Mouse (Mus musculus) stomach, embryonic 16.5 days (tissue): ENCODE measurements around the gene Batf3. TPM values are rescaled to one million over a fixed set of nuclear protein-coding genes. Genes with fewer than 3 reads are reported as not detected.

Experiments
- ATAC-seq: fragments of 200-750 bp; cut with Nextera tagmentation; 2 replicates; pipeline ENCODE4 v1.8.0; 2017; ENCODE audit warnings: moderate number of reproducible peaks, moderate TSS enrichment; ENCODE audit not compliant: insufficient read depth, low FRiP score
- H3K27ac ChIP-seq: fragments of 300-500 bp; sonication (generic); 2 replicates; pipeline ENCODE4 v1.5.1; 2014; ENCODE audit warnings: low read length
- H3K27me3 ChIP-seq: fragments of 300-500 bp; sonication (generic); 2 replicates; pipeline ENCODE4 v1.6.1; 2014; ENCODE audit warnings: low read length, control low read depth, mixed read lengths; ENCODE audit not compliant: control insufficient read depth, insufficient read depth
- H3K36me3 ChIP-seq: fragments of 300-500 bp; sonication (generic); 2 replicates; pipeline ENCODE4 v1.6.1; 2014; ENCODE audit warnings: low read length; ENCODE audit not compliant: control insufficient read depth, insufficient read depth
- H3K4me1 ChIP-seq: fragments of 300-500 bp; sonication (generic); 2 replicates; pipeline ENCODE4 v1.6.1; 2014; ENCODE audit warnings: low read length, control low read depth, mixed read lengths; ENCODE audit not compliant: control insufficient read depth, insufficient read depth
- H3K4me2 ChIP-seq: fragments of 300-500 bp; sonication (generic); 2 replicates; pipeline ENCODE4 v1.6.1; 2014; ENCODE audit warnings: low read depth, low read length, mixed read lengths
- H3K4me3 ChIP-seq: fragments of 300-500 bp; sonication (generic); replicated peaks from 2 replicates; pipeline ENCODE4 v1.5.1; 2014; ENCODE audit warnings: mild to moderate bottlenecking, low read length
- H3K9ac ChIP-seq: fragments of 300-500 bp; sonication (generic); 2 replicates; pipeline ENCODE4 v1.6.1; 2014; ENCODE audit warnings: low read length
- H3K9me3 ChIP-seq: fragments of 300-500 bp; sonication (generic); replicated peaks from 2 replicates; pipeline ENCODE4 v1.6.1; 2016; ENCODE audit warnings: low read length, control low read depth; ENCODE audit not compliant: control insufficient read depth
- WGBS: fragments of 180-500 bp; shearing (Covaris S2); extraction: QIAGEN DNeasy Blood & Tissue Kit; methylation state at CpG from one replicate; pipeline ENCODE4 v1.1.7; 2014; 5-methylcytosine and 5-hydroxymethylcytosine counted together
- polyA plus RNA-seq: library from polyadenylated mRNA; unstranded; fragments of >200 nt; fragmentation: Nextera tagmentation; extraction: Ambion mirVana; gene quantifications from 2 replicates; pipeline ENCODE4 v1.2.1, GENCODE M21; 2015

The Batf3 gene
- polyA plus RNA-seq, 1 experiment from 2014 or later, result 8.4 TPM

- Histone ChIP-seq H3K27me3 (no peaks in the 10 kb centered on the region), H3K9ac (no peak overlapping the region), H3K9me3 (no peaks in the 10 kb centered on the region), H3K36me3 (peaks cover 9% of the 10 kb centered on the region; the same call in 1 of the 2 replicates), H3K4me3 (no peak overlapping the region), H3K4me2 (no peak overlapping the region), H3K27ac (no peak overlapping the region), H3K4me1 (no peaks in the 10 kb centered on the region)
- 82% methylated on average over 8 of the region's 8 CpGs for WGBS
- ATAC-seq, result no peak
These were observed 14.4 kb upstream of the Batf3 start for GRCm38 (mm10) chr1:191083230-191083629.

- ATAC-seq, result no peak
- Histone ChIP-seq H3K9me3 (no peaks in the 10 kb centered on the region), H3K9ac (no peak overlapping the region), H3K27me3 (no peaks in the 10 kb centered on the region), H3K36me3 (0 out of 2 replicates have a peak, but pooled peaks cover 8% of the 10 kb centered on the region), H3K4me3 (no peak overlapping the region), H3K27ac (no peak overlapping the region), H3K4me2 (no peak overlapping the region), H3K4me1 (no peaks in the 10 kb centered on the region)
- WGBS, result 64% methylated on average over 5 of the region's 5 CpGs
These were observed 12.6 kb upstream of the Batf3 start for GRCm38 (mm10) chr1:191084951-191085559.

GRCm38 (mm10) chr1:191085597-191085996 is 12.1 kb upstream of the Batf3 start:
- Histone ChIP-seq H3K4me1 (no peaks in the 10 kb centered on the region), H3K9me3 (no peaks in the 10 kb centered on the region), H3K9ac (no peak overlapping the region), H3K27ac (no peak overlapping the region), H3K27me3 (no peaks in the 10 kb centered on the region), H3K4me3 (no peak overlapping the region), H3K36me3 (0 out of 2 replicates have a peak, but pooled peaks cover 8% of the 10 kb centered on the region), H3K4me2 (no peak overlapping the region)
- ATAC-seq, result no peak
- WGBS, result 78% methylated on average over 12 of the region's 12 CpGs

- no peak for ATAC-seq
- Histone ChIP-seq H3K36me3 (0 out of 2 replicates have a peak, but pooled peaks cover 4% of the 10 kb centered on the region), H3K9ac (no peak overlapping the region), H3K4me3 (no peak overlapping the region), H3K4me1 (no peaks in the 10 kb centered on the region), H3K4me2 (no peak overlapping the region), H3K27me3 (no peaks in the 10 kb centered on the region), H3K27ac (no peak overlapping the region), H3K9me3 (no peaks in the 10 kb centered on the region)
- WGBS, result 80% methylated on average over 7 of the region's 7 CpGs
These were observed 11.3 kb upstream of the Batf3 start for GRCm38 (mm10) chr1:191086304-191086878.

GRCm38 (mm10) chr1:191086960-191087359 is 10.7 kb upstream of the Batf3 start:
- Histone ChIP-seq H3K36me3 (0 out of 2 replicates have a peak, but pooled peaks cover 2% of the 10 kb centered on the region), H3K4me2 (no peak overlapping the region), H3K9me3 (no peaks in the 10 kb centered on the region), H3K4me1 (no peaks in the 10 kb centered on the region), H3K27me3 (no peaks in the 10 kb centered on the region), H3K9ac (no peak overlapping the region), H3K4me3 (no peak overlapping the region), H3K27ac (no peak overlapping the region)
- no peak for ATAC-seq
- 67% methylated on average over 8 of the region's 8 CpGs for WGBS

GRCm38 (mm10) chr1:191087955-191088354 is 9.7 kb upstream of the Batf3 start:
- no peak overlapping the region for H3K27ac ChIP-seq
- no peak overlapping the region for H3K4me2 ChIP-seq
- no peaks in the 10 kb centered on the region for H3K36me3 ChIP-seq
- no peaks in the 10 kb centered on the region for H3K9me3 ChIP-seq
- H3K9ac ChIP-seq, result no peak overlapping the region
- ATAC-seq, result no peak
- WGBS, result 70% methylated on average over 5 of the region's 5 CpGs
- no peaks in the 10 kb centered on the region for H3K4me1 ChIP-seq
- no peaks in the 10 kb centered on the region for H3K27me3 ChIP-seq
- no peak overlapping the region for H3K4me3 ChIP-seq

GRCm38 (mm10) chr1:191089355-191089754 is 8.3 kb upstream of the Batf3 start:
- Histone ChIP-seq H3K4me3 (no peak overlapping the region), H3K27ac (no peak overlapping the region), H3K4me2 (no peak overlapping the region), H3K4me1 (no peaks in the 10 kb centered on the region), H3K9me3 (no peaks in the 10 kb centered on the region), H3K36me3 (no peaks in the 10 kb centered on the region), H3K27me3 (no peaks in the 10 kb centered on the region), H3K9ac (no peak overlapping the region)
- 66% methylated on average over 6 of the region's 6 CpGs for WGBS
- ATAC-seq, result no peak

GRCm38 (mm10) chr1:191092050-191092449 is 5.6 kb upstream of the Batf3 start:
- 75% methylated on average over 8 of the region's 8 CpGs for WGBS

GRCm38 (mm10) chr1:191093578-191093977 is 4.1 kb upstream of the Batf3 start:
- H3K27ac ChIP-seq, result peak overlapping the region; percentile 44; the same call in 1 of the 2 replicates
- no peak overlapping the region for H3K4me3 ChIP-seq
- no peaks in the 10 kb centered on the region for H3K27me3 ChIP-seq
- H3K4me2 ChIP-seq, result no peak overlapping the region
- H3K9me3 ChIP-seq, result no peaks in the 10 kb centered on the region
- no peak for ATAC-seq
- no peaks in the 10 kb centered on the region for H3K36me3 ChIP-seq
- WGBS, result 59% methylated on average over 5 of the region's 5 CpGs
- H3K4me1 ChIP-seq, result peaks cover 4% of the 10 kb centered on the region; the same call in 1 of the 2 replicates
- no peak overlapping the region for H3K9ac ChIP-seq

More at GRCm38 (mm10) chr1:191092050-191092449, 5.6 kb upstream of the Batf3 start:
- H3K4me1 ChIP-seq, result no peaks in the 10 kb centered on the region
- no peaks in the 10 kb centered on the region for H3K9me3 ChIP-seq
- no peak overlapping the region for H3K4me3 ChIP-seq
- no peaks in the 10 kb centered on the region for H3K27me3 ChIP-seq
- no peak overlapping the region for H3K4me2 ChIP-seq
- no peak overlapping the region for H3K27ac ChIP-seq
- no peaks in the 10 kb centered on the region for H3K36me3 ChIP-seq
- ATAC-seq, result no peak
- H3K9ac ChIP-seq, result no peak overlapping the region
